Mouse (Mus musculus) left cerebral cortex, adult 11 months (tissue): ENCODE data around the gene Impdh1.
"Not testable (repeated sequence)": the region's sequence is repeated elsewhere in the genome, so short reads cannot be mapped to it uniquely, and the experiment has no call there.

ENCODE experiments used
- DNase-seq: peaks from one replicate; pipeline ENCODE4 v3.0.0; 2022; ENCODE audit warnings: low spot score

Impdh1 gene

GRCm38 (mm10) chr6:29215881-29216501 is at the start of gene Impdh1:
TSS of gene Impdh1 (minus strand) at chr6:29216364.
- no peak for DNase-seq

DNA sequence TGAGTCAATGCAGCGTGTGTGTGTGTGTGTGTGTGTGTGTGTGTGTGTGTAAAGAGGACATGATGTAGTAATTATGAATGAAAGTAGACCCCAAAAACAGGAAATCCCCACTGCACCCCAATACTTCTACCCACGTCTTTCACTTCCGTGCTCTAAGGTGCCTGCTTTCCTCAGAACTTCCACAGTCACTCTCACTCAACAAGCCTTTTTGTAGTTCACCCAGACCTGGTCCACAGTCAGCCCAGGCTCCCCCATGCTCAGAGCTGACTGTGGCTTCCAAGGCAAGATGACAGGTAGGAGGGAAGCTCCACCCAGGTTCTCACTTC is 48.3 kb upstream of the Impdh1 start:
- no peak for DNase-seq

- DNase-seq: peak; percentile 47
Measured at GRCm38 (mm10) chr6:29263650-29264455, 47.7 kb upstream of the Impdh1 start.

DNA sequence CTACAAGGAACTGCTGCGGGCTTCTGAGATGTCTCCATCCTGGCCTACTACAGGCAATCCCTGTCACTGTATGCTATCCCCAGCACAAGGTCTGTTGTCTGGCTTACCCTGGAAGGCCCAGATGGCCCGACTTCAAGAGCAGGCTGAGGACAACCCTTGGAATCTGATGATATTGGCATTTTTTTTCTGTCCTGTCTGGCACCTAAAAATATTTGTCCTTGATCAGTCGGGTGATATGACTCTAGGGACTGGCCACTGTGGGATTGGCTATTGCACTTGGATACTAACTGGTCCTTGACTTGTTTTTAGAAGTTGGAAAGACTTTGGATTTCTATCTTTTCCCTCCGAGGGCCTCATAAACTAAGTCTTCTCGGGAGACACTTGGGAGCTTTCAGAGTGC is 45.7 kb upstream of the Impdh1 start:
- DNase-seq: no peak

DNA sequence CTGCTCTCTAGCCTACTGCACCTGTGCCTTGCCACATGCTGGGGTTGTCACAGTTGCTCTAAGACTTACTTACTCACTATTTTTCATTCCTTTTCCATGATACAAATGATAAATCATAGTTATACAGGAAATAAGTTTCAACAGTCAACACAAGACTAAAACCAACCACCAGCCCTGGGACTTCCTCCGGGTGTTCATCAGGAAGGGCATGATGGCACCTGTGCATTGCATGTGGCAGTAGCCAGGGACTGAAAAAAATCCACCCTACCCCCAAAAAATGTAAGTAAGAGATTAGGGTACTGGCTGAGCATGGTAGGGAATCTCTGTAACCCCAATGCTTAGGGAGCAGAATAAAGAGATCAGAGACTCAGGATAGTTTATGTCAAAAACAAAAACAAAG is 43.3 kb upstream of the Impdh1 start:
- DNase-seq: no peak

- DNase-seq: no peak
Measured at GRCm38 (mm10) chr6:29247072-29247471, 30.9 kb upstream of the Impdh1 start.

- DNase-seq: no peak
Measured at GRCm38 (mm10) chr6:29246585-29246984, 30.4 kb upstream of the Impdh1 start.

- no peak for DNase-seq
Measured at GRCm38 (mm10) chr6:29246183-29246582, 30.0 kb upstream of the Impdh1 start.

GRCm38 (mm10) chr6:29245272-29246120 is 29.3 kb upstream of the Impdh1 start:
- no peak for DNase-seq

DNA sequence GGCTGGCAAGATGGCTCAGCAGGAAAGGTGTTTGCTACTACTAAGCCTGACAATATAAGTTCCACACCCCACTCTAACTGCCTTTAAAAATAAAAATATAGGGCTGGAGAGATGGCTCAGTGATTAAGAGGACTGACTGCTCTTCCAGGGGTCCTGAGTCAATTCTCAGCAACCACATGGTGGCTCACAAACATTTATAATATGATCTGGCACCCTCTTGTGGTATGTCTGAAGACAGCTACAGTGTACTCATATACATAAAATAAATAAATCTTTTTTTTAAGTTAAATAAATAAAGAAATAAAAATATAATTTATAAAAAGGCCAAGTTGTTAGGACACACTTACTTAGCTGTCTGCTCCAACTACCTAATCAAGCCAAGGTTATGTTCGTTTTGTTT is 26.1 kb upstream of the Impdh1 start:
- no peak for DNase-seq

DNA sequence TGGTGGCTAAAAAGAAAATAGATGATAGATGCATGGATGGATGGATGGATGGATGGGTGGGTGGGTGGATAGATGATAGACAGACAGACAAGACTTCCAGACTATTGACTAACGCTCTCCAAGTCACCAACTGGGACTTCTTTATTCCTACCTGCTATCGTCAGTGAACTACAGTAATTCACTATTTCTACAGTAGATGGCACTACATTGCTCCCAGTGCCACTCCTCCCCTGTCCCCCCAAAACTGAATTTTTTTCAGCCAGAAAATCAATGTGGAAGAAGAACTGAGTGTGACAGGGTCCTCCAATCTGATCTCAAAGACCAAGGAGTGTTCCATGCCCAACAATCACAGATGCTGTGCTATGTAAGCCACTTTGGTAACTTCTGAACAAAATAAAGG is 25.5 kb upstream of the Impdh1 start:
- DNase-seq: no peak

DNA sequence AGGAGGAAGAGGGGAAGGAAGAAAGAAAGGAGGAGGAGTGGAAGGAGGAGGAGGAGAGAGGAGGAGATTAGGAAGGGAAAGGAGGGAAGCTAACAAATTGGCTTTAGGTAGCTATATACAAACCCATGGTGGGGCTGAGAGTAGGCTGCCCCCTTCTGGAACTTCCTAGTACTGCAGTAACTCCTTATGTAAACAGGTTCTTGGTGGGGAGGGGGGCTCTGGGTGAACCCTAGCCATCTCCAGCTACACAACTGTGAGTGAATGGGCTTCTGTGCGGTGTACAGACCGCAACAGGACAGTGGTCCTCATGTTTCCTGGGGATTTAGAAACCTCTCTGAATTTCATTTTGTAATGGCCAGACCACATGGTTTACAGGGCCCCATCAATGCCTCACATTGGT is 24.6 kb upstream of the Impdh1 start:
- peak; percentile 31 for DNase-seq

GRCm38 (mm10) chr6:29234272-29234671 is 18.1 kb upstream of the Impdh1 start:
- DNase-seq: no peak

DNA sequence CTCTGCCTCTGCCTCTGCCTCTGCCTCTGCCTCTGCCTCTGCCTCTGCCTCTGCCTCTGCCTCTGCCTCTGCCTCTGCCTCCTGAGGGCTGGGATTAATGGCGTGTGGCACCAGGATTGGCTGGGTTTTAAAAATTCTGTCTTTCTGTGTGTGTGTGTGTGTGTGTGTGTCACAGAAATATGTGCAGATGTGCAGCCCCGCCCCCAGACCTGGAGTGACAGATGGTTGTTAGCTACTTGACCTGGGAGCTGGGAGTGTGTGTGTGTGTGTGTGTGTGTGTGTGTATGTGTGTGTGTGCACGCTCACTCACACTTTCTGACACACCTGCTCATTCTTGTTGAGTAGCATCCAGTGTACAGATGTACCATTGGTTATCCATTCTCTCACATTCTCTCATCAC is 17.5 kb upstream of the Impdh1 start:
- no peak for DNase-seq

DNA sequence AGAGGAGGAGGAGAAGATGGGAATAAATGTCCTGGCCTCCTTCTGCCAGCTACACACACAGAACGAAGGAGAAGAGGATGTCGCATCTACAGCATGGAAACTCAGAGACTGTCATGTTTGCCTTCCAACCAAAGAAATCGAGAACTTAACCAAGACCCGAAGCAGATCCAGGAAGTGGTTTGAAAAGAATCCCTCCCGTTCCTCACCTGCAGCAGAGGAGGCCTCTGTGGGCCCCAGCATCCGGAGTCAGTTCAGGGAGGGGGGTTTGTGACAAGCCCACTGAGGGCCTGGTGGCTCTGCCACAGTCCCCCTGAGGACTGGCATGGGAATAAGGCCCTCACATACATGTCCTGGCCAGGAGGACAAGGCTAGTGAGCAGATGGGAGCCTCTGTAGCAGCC is 16.2 kb upstream of the Impdh1 start:
- DNase-seq: no peak

- DNase-seq: no peak
Measured at GRCm38 (mm10) chr6:29231799-29232198, 15.6 kb upstream of the Impdh1 start.

DNA sequence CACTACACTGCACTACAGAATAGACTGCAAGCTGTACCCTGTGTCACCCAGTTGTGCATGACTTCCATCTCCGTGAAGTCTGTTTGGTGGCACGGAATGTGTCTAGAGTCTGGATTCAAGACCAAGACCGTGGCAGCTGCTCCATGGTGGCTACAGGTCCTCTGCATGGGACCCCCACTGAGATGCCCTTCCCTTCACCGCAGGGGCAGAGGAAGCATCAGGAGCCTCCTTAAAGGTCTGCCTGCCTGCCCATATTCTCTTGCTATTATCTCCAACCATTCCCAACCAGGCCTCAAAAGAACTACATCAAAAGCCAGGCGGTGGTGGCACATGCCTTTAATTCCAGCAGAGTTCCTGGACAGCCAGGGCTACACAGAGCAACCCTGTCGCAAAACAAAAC is 14.2 kb upstream of the Impdh1 start:
- no peak for DNase-seq

DNA sequence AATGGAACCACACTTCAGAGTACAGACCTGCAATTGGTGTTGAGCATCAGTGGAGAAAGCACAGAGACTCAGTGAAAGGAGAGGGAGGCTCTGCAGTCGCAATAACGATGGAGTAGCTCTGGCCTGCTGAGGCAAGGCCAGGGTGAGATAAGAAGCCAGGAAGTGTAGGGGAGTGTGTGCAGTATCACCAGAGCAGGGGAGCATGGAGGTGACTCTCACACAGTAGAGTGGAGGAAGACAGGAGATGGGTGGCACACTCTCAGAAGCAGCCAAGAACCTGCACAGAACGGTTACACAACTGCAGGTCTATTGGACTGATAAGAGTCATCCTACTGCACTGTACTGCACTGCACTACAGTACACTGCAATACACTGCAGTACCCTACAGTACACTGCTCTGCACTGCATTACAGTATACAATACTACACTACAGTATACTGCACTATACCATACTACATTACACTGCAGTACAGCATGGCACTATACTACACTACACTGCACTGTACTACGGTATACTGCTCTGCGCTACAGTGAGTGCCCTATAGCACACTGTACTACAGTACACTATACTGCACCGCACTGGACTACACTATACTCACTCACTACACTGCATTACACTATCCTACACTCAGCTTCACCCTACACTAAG is 13.2 kb upstream of the Impdh1 start:
- no peak for DNase-seq

DNA sequence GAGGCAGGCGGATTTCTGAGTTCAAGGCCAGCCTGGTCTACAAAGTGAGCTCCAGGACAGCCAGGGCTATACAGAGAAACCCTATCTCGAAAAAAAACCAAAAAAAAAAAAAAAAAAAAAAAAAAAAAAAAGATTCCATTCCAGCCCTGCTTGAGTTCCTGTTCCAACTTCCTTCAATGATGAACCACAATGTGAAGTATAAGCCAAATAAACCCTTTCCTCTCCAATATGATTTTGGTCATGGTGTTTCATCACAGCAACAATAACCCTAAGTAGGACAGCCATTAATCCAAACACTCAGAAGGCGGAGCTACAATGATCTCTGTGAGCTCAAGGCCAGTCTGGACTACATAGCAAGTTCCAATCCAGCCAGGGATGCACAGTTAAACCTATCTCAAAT is 1.6 kb upstream of the Impdh1 start:
- not testable (repeated sequence) for DNase-seq

- DNase-seq: no peak
Measured at GRCm38 (mm10) chr6:29215181-29215580, 983 bp downstream of the Impdh1 start.

DNA sequence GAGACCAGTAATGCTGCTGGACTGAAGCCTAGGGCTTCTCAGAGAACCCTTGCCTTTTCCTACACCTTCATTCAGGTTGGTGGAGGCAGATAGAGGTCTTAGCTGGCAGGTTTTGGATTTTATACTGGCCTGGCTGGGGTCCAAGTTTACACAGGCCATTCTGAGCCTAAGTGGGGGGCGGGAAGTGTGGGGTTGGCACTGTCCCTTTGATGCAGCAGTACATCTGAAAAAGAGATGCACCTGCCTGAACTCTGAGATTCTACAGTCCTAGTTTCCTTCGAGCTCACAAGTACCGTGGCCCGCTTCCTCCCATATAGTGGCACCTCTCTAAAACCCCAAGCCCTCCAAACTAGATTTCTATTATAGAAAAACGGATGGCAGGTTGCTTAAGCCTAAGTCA is 1.4 kb downstream of the Impdh1 start:
- no peak for DNase-seq

DNA sequence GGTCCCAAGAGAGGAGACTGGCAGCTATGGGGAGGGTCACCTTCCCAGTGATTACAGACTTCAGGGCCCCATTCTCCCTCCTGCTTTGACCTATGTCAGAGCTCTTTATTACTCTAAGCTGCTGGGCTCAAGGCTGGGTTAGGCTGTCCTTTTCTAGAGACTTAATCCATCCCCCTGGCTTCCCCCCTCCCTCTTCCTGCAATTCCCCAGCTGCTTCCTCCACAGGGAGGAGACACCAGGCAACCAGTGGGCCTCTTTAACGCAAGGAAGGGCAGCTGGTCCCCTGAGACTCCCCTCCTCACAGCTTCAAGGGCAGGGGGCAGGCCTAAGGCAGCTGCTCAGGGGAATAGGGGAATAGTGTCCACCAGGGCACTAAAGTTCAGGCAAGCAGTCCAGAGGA is 1.9 kb downstream of the Impdh1 start:
- DNase-seq: no peak

- DNase-seq: no peak
Measured at GRCm38 (mm10) chr6:29213436-29213835, 2.7 kb downstream of the Impdh1 start.
